In genomic region chr1:164474778-164475511, GRCm38 (mm10) we compare ENCODE assay signal across 10 mouse cellular contexts. TPM values are rescaled to one million over a fixed set of nuclear protein-coding genes. Genes with fewer than 3 reads are reported as not detected.
A peak's percentile ranks its signal among the peaks of the same experiment; 100 is the strongest.
DNase-seq lines count a peak whose midpoint lies in the region; ATAC-seq lines count a peak whose summit lies in the region.
"Had no signal": no experiment of that assay in that cellular context is flagged by ENCODE, and none has a peak within 500 bp of the region (broad histone marks: within the 10 kb centered on the region; RNA-seq: fewer than 3 reads in every experiment).

No protein-coding gene starts in this region.

- no peaks in the 10 kb centered on the region for H3K27me3 ChIP-seq in heart, embryonic 15.5 days
- H3K27me3 ChIP-seq in hindbrain, embryonic 16.5 days (replicated peaks; ENCODE audit: control insufficient read depth, insufficient read depth, low read length): no peaks in the 10 kb centered on the region
- H3K27me3 ChIP-seq in stomach, embryonic 15.5 days (replicated peaks): no peaks in the 10 kb centered on the region

- intact Hi-C loops in heart, postnatal 14 days (cut with DNase I): no loop called here

- no peaks in the 10 kb centered on the region for H3K9me3 ChIP-seq in heart, embryonic 15.5 days (replicated peaks)
- no peaks in the 10 kb centered on the region for H3K9me3 ChIP-seq in hindbrain, embryonic 16.5 days (ENCODE audit: control insufficient read depth, low read length)
- no peaks in the 10 kb centered on the region for H3K9me3 ChIP-seq in stomach, embryonic 15.5 days

- peak; percentile 89 for ATAC-seq in heart, embryonic 15.5 days (replicated peaks; ENCODE audit: insufficient number of reproducible peaks, insufficient read depth, low FRiP score, low read depth)
- ATAC-seq in hindbrain, embryonic 16.5 days: peak; percentile 89
- 0 out of 2 replicates have a peak, but pooled peaks have one; percentile 64 for ATAC-seq in stomach, embryonic 15.5 days (ENCODE audit: insufficient read depth, low FRiP score, low read depth)
- ATAC-seq in CD4-positive, CD25-positive, alpha-beta regulatory T cell, adult 4 months: no peak

- DNase-seq in heart, postnatal 14 days: no peak
- DNase-seq in right cerebral cortex, adult 18-20 months: peak; percentile 48
- DNase-seq in right cerebral cortex, postnatal 25 days: no peak
- no peak for DNase-seq in thymus, postnatal 14 days
- DNase-seq: kidney, adult 2 months had no signal

- H3K4me2 ChIP-seq in heart, embryonic 15.5 days: peak overlapping the region; percentile 23
- H3K4me2 ChIP-seq in hindbrain, embryonic 16.5 days (ENCODE audit: low read length): no peak overlapping the region; the same call in 1 of the 2 replicates
- no peak overlapping the region for H3K4me2 ChIP-seq in stomach, embryonic 15.5 days

- no peaks in the 10 kb centered on the region for H3K36me3 ChIP-seq in heart, embryonic 15.5 days
- H3K36me3 ChIP-seq in hindbrain, embryonic 16.5 days (ENCODE audit: control insufficient read depth, insufficient read depth, low read length): no peaks in the 10 kb centered on the region
- no peaks in the 10 kb centered on the region for H3K36me3 ChIP-seq in stomach, embryonic 15.5 days

- peaks cover 21% of the 10 kb centered on the region for H3K4me1 ChIP-seq in heart, embryonic 15.5 days (replicated peaks)
- no peaks in the 10 kb centered on the region; the same call in 1 of the 2 replicates for H3K4me1 ChIP-seq in hindbrain, embryonic 16.5 days (ENCODE audit: control insufficient read depth, insufficient read depth, low read depth, low read length)
- no peaks in the 10 kb centered on the region for H3K4me1 ChIP-seq in stomach, embryonic 15.5 days

- H3K9ac ChIP-seq in heart, embryonic 15.5 days: no peak overlapping the region
- H3K9ac ChIP-seq in hindbrain, embryonic 16.5 days (ENCODE audit: low read depth, low read length): no peak overlapping the region
- H3K9ac ChIP-seq in stomach, embryonic 15.5 days: no peak overlapping the region
- H3K9ac ChIP-seq: liver, embryonic 14.5 days had no signal

- H3K4me3 ChIP-seq in heart, embryonic 15.5 days: no peak overlapping the region
- H3K4me3 ChIP-seq in hindbrain, embryonic 16.5 days (ENCODE audit: low read length): no peak overlapping the region
- H3K4me3 ChIP-seq in stomach, embryonic 15.5 days (replicated peaks): no peak overlapping the region

- WGBS in heart, embryonic 15.5 days: 28% methylated on average over 7 of the region's 7 CpGs
- WGBS in hindbrain, embryonic 16.5 days: 49% methylated on average over 7 of the region's 7 CpGs
- whole genome bisulfite sequencing in stomach, embryonic 15.5 days: 35% methylated on average over 7 of the region's 7 CpGs

- H3K27ac ChIP-seq in heart, embryonic 15.5 days: peak overlapping the region; percentile 65
- H3K27ac ChIP-seq in hindbrain, embryonic 16.5 days (ENCODE audit: low read depth, low read length): no peak overlapping the region; the same call in 1 of the 2 replicates
- H3K27ac ChIP-seq in stomach, embryonic 15.5 days: no peak overlapping the region
- H3K27ac ChIP-seq: liver, embryonic 14.5 days had no signal

RNA-seq across cellular contexts. Expression of gene Atp1b1, which starts 16.8 kb away (rescaled TPM):
- 267 and 301 TPM in 2 replicates for polyA plus RNA-seq in heart, embryonic 15.5 days (2015; fragmentation: Nextera tagmentation; extraction: Ambion mirVana)
- 100 to 1,000 TPM; 452 to 466 TPM for total RNA-seq in heart, postnatal 14 days (2021)
- polyA plus RNA-seq in hindbrain, embryonic 16.5 days (2015; fragmentation: Nextera tagmentation; extraction: Ambion mirVana): 383 and 485 TPM in 2 replicates
- 143 and 162 TPM in 2 replicates for polyA plus RNA-seq in stomach, embryonic 15.5 days (2015; fragmentation: Nextera tagmentation; extraction: Ambion mirVana)
- 1 to 10 TPM; 3.4 to 4.1 TPM for polyA plus RNA-seq in CD4-positive, CD25-positive, alpha-beta regulatory T cell, adult 4 months (2017; shearing (Covaris generic))

Comparison
In these comparisons a context has a peak if more than half of its experiments do, and no peak if none do; other contexts are left out.
1. RNA of gene Atp1b1, which starts 16.8 kb away (polyA plus RNA-seq): 383 to 485 TPM in hindbrain, embryonic 16.5 days, 267 to 301 TPM in heart, embryonic 15.5 days and 143 to 162 TPM in stomach, embryonic 15.5 days; 3.4 to 4.1 TPM in CD4-positive, CD25-positive, alpha-beta regulatory T cell, adult 4 months; every median in the first group is over 10 times any median in the second.